Mouse (Mus musculus) adrenal gland, postnatal 25 days (tissue): ENCODE data around the gene Gm10300. TPM values are rescaled to one million over a fixed set of nuclear protein-coding genes. Genes with fewer than 3 reads are reported as not detected.

Experiments used
- DNase-seq: peaks from one replicate; pipeline ENCODE4 v3.0.0; 2021; ENCODE audit warnings: mixed read lengths
- total RNA-seq: library from RNA; stranded (reverse); gene quantifications from 2 replicates; pipeline ENCODE4 v1.2.3, GENCODE M21; 2021

Gm10300 gene
- total RNA-seq, 1 experiment from 2014 or later, result 0.61 TPM

GRCm38 (mm10) chr4:132051321-132052275 lies 22.9 kb upstream of the Gm10300 start:
- DNase-seq, result no peak

DNA sequence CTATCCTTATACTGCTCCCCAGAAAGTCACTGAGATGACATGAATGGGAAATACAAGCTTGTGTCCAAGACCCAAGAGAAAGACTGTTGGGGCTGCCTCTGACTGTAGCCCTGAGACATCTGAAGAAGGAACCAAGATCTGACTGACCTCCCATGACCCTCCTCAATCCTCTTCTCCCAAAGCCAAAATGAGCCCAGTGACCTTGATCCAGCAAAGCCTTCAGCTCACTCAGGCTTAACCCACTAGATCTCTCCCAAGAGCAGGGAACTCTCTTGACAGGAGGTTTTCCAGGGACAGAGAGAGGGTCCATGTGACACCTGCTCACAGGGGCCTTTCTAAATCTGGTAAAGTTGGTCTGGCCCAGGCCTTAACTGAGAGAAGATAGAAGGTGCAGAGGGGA lies 17.2 kb upstream of the Gm10300 start:
- DNase-seq, result no peak

GRCm38 (mm10) chr4:132059541-132059940 lies 15.0 kb upstream of the Gm10300 start:
- DNase-seq, result no peak

DNA sequence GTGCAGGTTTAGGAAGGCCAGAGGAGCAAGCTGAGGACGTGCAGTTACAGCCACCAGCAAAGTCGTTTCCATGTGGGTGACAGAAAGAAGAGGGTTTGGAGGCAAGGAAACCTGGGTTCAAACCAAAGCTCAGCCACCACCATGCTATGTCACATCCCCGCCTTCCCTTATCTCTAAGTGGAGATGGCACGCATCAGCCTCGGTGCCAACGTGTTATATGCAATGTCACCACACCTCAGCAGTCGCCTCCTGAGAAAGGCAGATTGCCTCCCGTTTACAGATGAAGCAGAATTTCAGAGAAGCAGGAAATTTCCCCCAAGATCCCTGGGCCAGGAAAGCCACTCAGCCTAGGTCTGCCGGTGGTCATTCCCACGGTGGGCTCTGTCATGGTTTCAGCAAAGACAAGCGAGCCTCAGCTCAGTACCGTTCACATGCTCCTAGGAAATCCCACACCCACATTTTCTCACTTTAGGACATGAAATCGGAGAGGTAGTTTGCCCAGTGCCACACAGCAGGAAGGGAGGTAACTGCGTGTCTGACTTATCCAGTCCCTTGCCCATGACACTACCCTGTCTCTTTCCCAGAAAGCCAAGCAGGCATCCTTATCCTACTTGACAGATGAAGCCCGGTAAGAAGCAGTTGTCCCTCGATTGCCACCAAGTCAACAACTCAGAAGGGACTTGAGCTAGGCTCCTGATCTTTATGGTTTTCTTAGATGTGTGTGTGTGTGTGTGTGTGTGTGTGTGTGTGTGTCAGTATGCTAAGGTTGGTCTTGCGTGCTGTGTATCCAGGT lies 14.3 kb upstream of the Gm10300 start:
- no peak for DNase-seq

GRCm38 (mm10) chr4:132062289-132062688 lies 12.2 kb upstream of the Gm10300 start:
- no peak for DNase-seq

GRCm38 (mm10) chr4:132062934-132063884 lies 11.3 kb upstream of the Gm10300 start:
- no peak for DNase-seq

GRCm38 (mm10) chr4:132064550-132064949 lies 9.9 kb upstream of the Gm10300 start:
- no peak for DNase-seq

GRCm38 (mm10) chr4:132065578-132065977 lies 8.9 kb upstream of the Gm10300 start:
- no peak for DNase-seq

DNA sequence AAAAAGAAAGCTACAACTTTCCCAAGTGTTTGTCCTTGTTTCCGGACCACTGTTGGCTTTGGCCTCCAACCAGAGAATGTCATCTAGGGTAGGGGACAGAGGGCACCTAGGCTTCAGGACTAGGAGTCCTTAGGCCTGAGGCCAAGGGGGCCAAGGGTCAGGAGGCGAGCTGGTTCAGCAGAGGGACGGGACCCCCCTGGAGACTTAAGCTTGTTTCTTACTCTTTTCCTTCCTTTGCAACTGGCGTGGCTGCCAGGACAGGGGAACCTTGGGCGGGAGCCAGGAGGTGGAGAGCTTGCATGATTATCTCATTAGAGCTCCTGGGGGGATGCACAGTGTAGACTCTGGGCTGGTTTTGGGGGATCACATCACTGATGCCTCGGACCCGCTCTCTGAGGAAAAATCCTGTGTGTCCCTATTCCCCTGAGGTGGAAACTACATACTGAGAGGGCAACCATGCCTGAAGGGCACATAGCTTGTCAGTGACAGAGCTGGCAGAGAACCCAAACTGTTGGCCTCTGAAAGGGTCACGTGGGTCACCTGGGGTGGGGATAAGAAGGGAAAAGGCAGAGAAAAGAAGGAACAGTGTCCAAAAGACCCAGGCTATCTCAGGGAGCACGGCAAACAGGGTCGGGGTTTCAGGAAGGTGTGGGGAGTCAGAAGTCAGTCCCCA lies 8.3 kb upstream of the Gm10300 start:
- DNase-seq, result peak; percentile 79

GRCm38 (mm10) chr4:132067112-132067937 lies 7.2 kb upstream of the Gm10300 start:
- no peak for DNase-seq

DNA sequence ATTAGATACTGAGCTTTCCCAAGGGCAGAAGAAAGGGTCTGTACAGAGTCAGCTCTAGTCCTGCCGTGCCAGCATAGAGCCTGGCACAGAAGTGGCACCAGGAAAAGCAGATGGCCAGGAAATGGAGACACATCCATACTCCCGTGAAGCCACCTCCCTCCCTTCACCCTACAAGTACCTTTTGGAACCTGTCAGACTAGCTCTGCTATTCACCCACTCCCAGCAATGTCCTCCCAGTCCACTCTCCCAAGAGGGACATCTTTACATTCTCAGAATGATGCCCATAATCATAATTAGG lies 6.6 kb upstream of the Gm10300 start:
- DNase-seq, result no peak

- no peak for DNase-seq
Observed at GRCm38 (mm10) chr4:132071674-132072073, 2.8 kb upstream of the Gm10300 start.

- no peak for DNase-seq
Observed at GRCm38 (mm10) chr4:132072156-132072555, 2.3 kb upstream of the Gm10300 start.

- DNase-seq, result no peak
Observed at GRCm38 (mm10) chr4:132072946-132073345, 1.6 kb upstream of the Gm10300 start.

- peak; percentile 98 for DNase-seq
Observed at GRCm38 (mm10) chr4:132074933-132075769, 654 bp downstream of the Gm10300 start, which contains the start of gene Epb41. Epb41 (minus strand) TSS chr4:132075321.

- DNase-seq, result peak; percentile 24
Observed at GRCm38 (mm10) chr4:132075796-132076195, 1.3 kb downstream of the Gm10300 start.

DNA sequence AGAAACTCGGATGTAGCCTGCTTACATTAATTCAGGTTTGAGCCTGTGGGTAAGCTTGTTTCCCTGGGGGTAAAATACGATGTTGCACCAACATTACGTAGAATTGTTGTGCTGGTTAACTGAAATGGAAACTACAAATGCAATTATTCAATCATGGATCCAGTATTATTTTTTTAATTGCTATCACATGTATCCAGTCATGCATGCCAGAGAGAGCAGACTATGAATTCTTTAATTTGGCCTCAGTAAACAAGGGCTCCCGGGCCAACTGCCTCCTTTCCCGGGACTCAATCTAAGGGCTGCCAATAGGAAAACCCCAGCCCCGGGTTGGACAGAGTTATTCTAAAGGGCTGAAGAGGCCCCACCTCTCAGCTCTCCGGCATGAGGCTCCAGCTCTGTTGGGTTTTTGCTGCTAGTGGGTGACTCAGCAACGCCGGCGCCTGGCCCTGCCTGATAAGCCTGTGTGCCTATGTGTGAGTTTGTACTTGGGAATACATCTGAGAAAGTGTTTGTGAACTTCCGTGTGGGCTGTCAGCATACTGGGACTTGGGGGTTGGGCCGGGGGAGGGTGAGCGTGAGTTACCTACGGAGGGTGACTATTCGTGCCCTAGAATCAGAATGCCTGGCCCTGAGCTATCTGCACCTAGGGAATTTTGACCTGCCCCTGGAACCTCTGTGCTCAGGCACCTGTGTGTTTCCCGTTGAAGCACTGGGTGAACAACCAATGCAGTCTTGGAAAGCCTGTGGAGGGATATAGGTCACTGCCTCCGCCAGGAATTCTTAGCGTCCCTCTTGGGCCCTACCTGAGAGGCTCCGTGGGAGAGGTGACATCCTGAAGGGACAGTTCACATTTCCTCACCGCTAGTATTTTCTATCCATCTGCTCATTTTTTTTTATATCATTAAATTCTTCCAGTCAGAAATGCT lies 2.2 kb downstream of the Gm10300 start:
- peak; percentile 65 for DNase-seq

DNA sequence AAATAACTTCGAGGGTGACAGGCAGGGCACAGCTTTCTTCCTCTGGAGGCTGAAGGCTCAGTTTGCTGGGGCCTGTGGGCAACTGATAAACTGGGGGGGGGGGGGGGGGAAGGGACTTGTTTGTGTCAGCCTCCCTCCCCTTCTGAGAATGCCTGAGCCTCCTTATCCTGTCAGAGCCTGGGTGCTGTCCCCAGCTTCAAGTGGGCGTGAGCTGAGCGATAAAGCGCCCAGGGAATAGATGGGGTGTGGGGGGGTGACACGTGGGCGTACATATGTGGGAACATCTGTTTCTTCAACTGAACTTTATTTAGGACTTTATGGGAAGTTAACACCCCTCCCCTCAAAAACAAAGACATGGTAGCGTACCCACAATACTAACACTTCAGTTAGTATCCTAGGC lies 2.9 kb downstream of the Gm10300 start:
- DNase-seq, result no peak
